In genomic region chr8:78740936-78741335, GRCm38 (mm10) we compare ENCODE assay signal across 9 mouse cellular contexts.
DNase-seq lines count a peak whose midpoint lies in the region; ATAC-seq lines count a peak whose summit lies in the region.
"Had no signal": no experiment of that assay in that cellular context is flagged by ENCODE, and none has a peak within 500 bp of the region (broad histone marks: within the 10 kb centered on the region; RNA-seq: fewer than 3 reads in every experiment).

No protein-coding gene starts in this region.

- no peak overlapping the region for H3K9ac ChIP-seq in hindbrain, embryonic 12.5 days
- H3K9ac ChIP-seq in hindbrain, embryonic 11.5 days (ENCODE audit: low read depth, low read length): no peak overlapping the region
- no peak overlapping the region for H3K9ac ChIP-seq in embryonic facial prominence, embryonic 12.5 days
- no peak overlapping the region for H3K9ac ChIP-seq in hindbrain, embryonic 14.5 days
- H3K9ac ChIP-seq: forebrain, embryonic 15.5 days had no signal

- H3K9me3 ChIP-seq in hindbrain, embryonic 12.5 days (replicated peaks): no peaks in the 10 kb centered on the region
- H3K9me3 ChIP-seq in hindbrain, embryonic 11.5 days (ENCODE audit: control insufficient read depth, low read length): no peaks in the 10 kb centered on the region
- H3K9me3 ChIP-seq in embryonic facial prominence, embryonic 12.5 days: no peaks in the 10 kb centered on the region
- no peaks in the 10 kb centered on the region for H3K9me3 ChIP-seq in hindbrain, embryonic 14.5 days (ENCODE audit: control insufficient read depth, low read length)
- H3K9me3 ChIP-seq: forebrain, embryonic 15.5 days had no signal

- H3K4me2 ChIP-seq in hindbrain, embryonic 12.5 days (replicated peaks): no peak overlapping the region
- H3K4me2 ChIP-seq in hindbrain, embryonic 11.5 days (replicated peaks; ENCODE audit: low read depth, low read length): no peak overlapping the region
- no peak overlapping the region for H3K4me2 ChIP-seq in embryonic facial prominence, embryonic 12.5 days (replicated peaks)
- no peak overlapping the region for H3K4me2 ChIP-seq in hindbrain, embryonic 14.5 days (replicated peaks)
- H3K4me2 ChIP-seq: forebrain, embryonic 15.5 days had no signal

- H3K27ac ChIP-seq in hindbrain, embryonic 12.5 days: peak overlapping the region; percentile 77; the same call in 1 of the 2 replicates
- no peak overlapping the region for H3K27ac ChIP-seq in hindbrain, embryonic 11.5 days (ENCODE audit: low read depth, low read length)
- H3K27ac ChIP-seq in embryonic facial prominence, embryonic 12.5 days: peak overlapping the region; percentile 90; the same call in 1 of the 2 replicates
- H3K27ac ChIP-seq in hindbrain, embryonic 14.5 days: peak overlapping the region; percentile 68; the same call in 1 of the 2 replicates

- 59% methylated on average over 6 of the region's 6 CpGs for WGBS in hindbrain, embryonic 12.5 days
- WGBS in hindbrain, embryonic 11.5 days: 66% methylated on average over 6 of the region's 6 CpGs
- 40% methylated on average over 6 of the region's 6 CpGs for WGBS in embryonic facial prominence, embryonic 12.5 days
- WGBS in hindbrain, embryonic 14.5 days: 67% methylated on average over 6 of the region's 6 CpGs

- DNase-seq in hindbrain, embryonic 11.5 days (ENCODE audit: low spot score): no peak
- DNase-seq in 416B (ENCODE audit: low read depth): peak; percentile 55
- DNase-seq in hindbrain, embryonic 14.5 days (ENCODE audit: low spot score): no peak
- DNase-seq in urinary bladder, postnatal 4 days (ENCODE audit: low spot score in 2 of 2): no peak
- DNase-seq in ovary, postnatal 36 days (ENCODE audit: low spot score): no peak
- no peak for DNase-seq in thymus, postnatal 14 days

- ATAC-seq in hindbrain, embryonic 12.5 days (ENCODE audit: low FRiP score): no peak
- no peak for ATAC-seq in hindbrain, embryonic 11.5 days (ENCODE audit: low FRiP score)
- ATAC-seq in embryonic facial prominence, embryonic 12.5 days (ENCODE audit: insufficient number of reproducible peaks, insufficient read depth, low FRiP score, low TSS enrichment): no peak
- no peak for ATAC-seq in hindbrain, embryonic 14.5 days (ENCODE audit: low FRiP score)

- peaks cover 19% of the 10 kb centered on the region for H3K4me1 ChIP-seq in hindbrain, embryonic 12.5 days
- H3K4me1 ChIP-seq in hindbrain, embryonic 11.5 days (replicated peaks; ENCODE audit: control insufficient read depth, insufficient read depth, low read length): 0 out of 2 replicates have a peak, but pooled peaks cover 3% of the 10 kb centered on the region
- peaks cover 32% of the 10 kb centered on the region for H3K4me1 ChIP-seq in embryonic facial prominence, embryonic 12.5 days
- no peaks in the 10 kb centered on the region for H3K4me1 ChIP-seq in hindbrain, embryonic 14.5 days (replicated peaks; ENCODE audit: control insufficient read depth, insufficient read depth, low read length)

- H3K27me3 ChIP-seq in hindbrain, embryonic 12.5 days: no peaks in the 10 kb centered on the region; the same call in 1 of the 2 replicates
- H3K27me3 ChIP-seq in hindbrain, embryonic 11.5 days (ENCODE audit: control insufficient read depth, insufficient read depth, low read length): no peaks in the 10 kb centered on the region
- no peaks in the 10 kb centered on the region for H3K27me3 ChIP-seq in embryonic facial prominence, embryonic 12.5 days
- no peaks in the 10 kb centered on the region for H3K27me3 ChIP-seq in hindbrain, embryonic 14.5 days (ENCODE audit: control insufficient read depth, insufficient read depth, low read length)
- H3K27me3 ChIP-seq: forebrain, embryonic 15.5 days had no signal

- H3K36me3 ChIP-seq in hindbrain, embryonic 12.5 days: no peaks in the 10 kb centered on the region
- H3K36me3 ChIP-seq in hindbrain, embryonic 11.5 days (ENCODE audit: control insufficient read depth, insufficient read depth, low read length): no peaks in the 10 kb centered on the region
- no peaks in the 10 kb centered on the region for H3K36me3 ChIP-seq in embryonic facial prominence, embryonic 12.5 days
- H3K36me3 ChIP-seq in hindbrain, embryonic 14.5 days (replicated peaks; ENCODE audit: control insufficient read depth, insufficient read depth): no peaks in the 10 kb centered on the region
- H3K36me3 ChIP-seq: forebrain, embryonic 15.5 days had no signal

- no peak overlapping the region for H3K4me3 ChIP-seq in hindbrain, embryonic 12.5 days
- H3K4me3 ChIP-seq in hindbrain, embryonic 11.5 days (ENCODE audit: low read depth, low read length): no peak overlapping the region
- no peak overlapping the region for H3K4me3 ChIP-seq in embryonic facial prominence, embryonic 12.5 days
- H3K4me3 ChIP-seq in hindbrain, embryonic 14.5 days (replicated peaks; ENCODE audit: low read length): no peak overlapping the region
- H3K4me3 ChIP-seq: forebrain, embryonic 15.5 days had no signal
